Mouse (Mus musculus) midbrain, postnatal 0 days (tissue): ENCODE measurements at regions not wholly inside any gene's neighbourhood (a gene's known extent, or its start where the extent isn't known, plus 50 kb on each side); places are given as distances from the start of the nearest gene placed in this dataset.

Experiments
- ATAC-seq: fragments of 200-750 bp; cut with Nextera tagmentation; 2 replicates; pipeline ENCODE4 v1.8.0; 2017; ENCODE audit warnings: moderate number of reproducible peaks, mild to moderate bottlenecking, moderate TSS enrichment, moderate library complexity; ENCODE audit not compliant: low FRiP score
- DNase-seq: peaks from one replicate; pipeline ENCODE4 v3.0.0-alpha.2; 2015; ENCODE audit warnings: low spot score
- H3K27ac ChIP-seq: fragments of 300-500 bp; sonication (generic); 2 replicates; pipeline ENCODE4 v1.5.1; 2014; ENCODE audit warnings: low read depth, mild to moderate bottlenecking, low read length, mixed read lengths
- H3K27me3 ChIP-seq: fragments of 300-500 bp; sonication (generic); 2 replicates; pipeline ENCODE4 v1.6.1; 2014; ENCODE audit warnings: low read length, control low read depth, mixed read lengths; ENCODE audit not compliant: insufficient read depth
- H3K36me3 ChIP-seq: fragments of 300-500 bp; sonication (generic); 2 replicates; pipeline ENCODE4 v1.6.1; 2014; ENCODE audit warnings: low read length, control low read depth, mixed read lengths; ENCODE audit not compliant: insufficient read depth
- H3K4me1 ChIP-seq: fragments of 300-500 bp; sonication (generic); 2 replicates; pipeline ENCODE4 v1.6.1; 2014; ENCODE audit warnings: mild to moderate bottlenecking, control low read depth, antibody characterized with exemption, low read length, mixed read lengths; ENCODE audit not compliant: insufficient read depth
- H3K4me2 ChIP-seq: fragments of 300-500 bp; sonication (generic); 2 replicates; pipeline ENCODE4 v1.6.1; 2014; ENCODE audit warnings: low read depth, mild to moderate bottlenecking, low read length, mixed read lengths; ENCODE audit not compliant: poor library complexity, severe bottlenecking
- H3K4me3 ChIP-seq: fragments of 300-500 bp; sonication (generic); 2 replicates; pipeline ENCODE4 v1.5.1; 2014; ENCODE audit warnings: low read depth, mild to moderate bottlenecking, low read length, moderate library complexity
- H3K9ac ChIP-seq: fragments of 300-500 bp; sonication (generic); replicated peaks from 2 replicates; pipeline ENCODE4 v1.6.1; 2014; ENCODE audit warnings: mild to moderate bottlenecking, low read length, moderate library complexity, mixed read lengths; ENCODE audit not compliant: poor library complexity, severe bottlenecking
- H3K9me3 ChIP-seq: fragments of 300-500 bp; sonication (generic); 2 replicates; pipeline ENCODE4 v1.6.1; 2016; ENCODE audit warnings: low read length, control low read depth
- CTCF ChIP-seq: IDR thresholded peaks from 2 replicates; pipeline ENCODE4 v1.5.1; 2016; ENCODE audit warnings: antibody characterized with exemption, mild to moderate bottlenecking
- WGBS: fragments of 180-500 bp; shearing (Covaris S2); extraction: QIAGEN DNeasy Blood & Tissue Kit; methylation state at CpG from one replicate; pipeline ENCODE4 v1.1.7; 2014; 5-methylcytosine and 5-hydroxymethylcytosine counted together

- Histone ChIP-seq H3K36me3 (no peaks in the 10 kb centered on the region), H3K27me3 (peaks cover 7% of the 10 kb centered on the region; the same call in 1 of the 2 replicates), H3K4me3 (no peak overlapping the region), H3K4me1 (no peaks in the 10 kb centered on the region), H3K9ac (no peak overlapping the region), H3K9me3 (no peaks in the 10 kb centered on the region), H3K4me2 (no peak overlapping the region), H3K27ac (no peak overlapping the region)
- no peak for TF ChIP-seq CTCF
- no peak for ATAC-seq
- DNase-seq = no peak
- WGBS = 38% methylated on average over 10 of the region's 10 CpGs
Measured at GRCm38 (mm10) chr4:99600741-99601140, 55.4 kb upstream of the Foxd3 start.

- H3K4me2 ChIP-seq = no peak overlapping the region
- no peak for ATAC-seq
- peaks cover 7% of the 10 kb centered on the region; the same call in 1 of the 2 replicates for H3K27me3 ChIP-seq
- TF ChIP-seq CTCF = no peak
- 9% methylated on average over 6 of the region's 6 CpGs for WGBS
- DNase-seq = peak; percentile 51
- H3K4me3 ChIP-seq = no peak overlapping the region
- H3K9me3 ChIP-seq = no peaks in the 10 kb centered on the region
- H3K9ac ChIP-seq = no peak overlapping the region
- H3K36me3 ChIP-seq = no peaks in the 10 kb centered on the region
- H3K4me1 ChIP-seq = no peaks in the 10 kb centered on the region
- H3K27ac ChIP-seq = no peak overlapping the region
Measured at GRCm38 (mm10) chr4:99601463-99601862, 54.6 kb upstream of the Foxd3 start.
